Mouse (Mus musculus) hindlimb bud, embryonic 11.5 days (tissue): ENCODE data around the gene Nlrc5.

Experiments used
- DNase-seq: peaks from one replicate; pipeline ENCODE4 v3.0.0-alpha.2; 2012; ENCODE audit warnings: low read depth, low spot score; ENCODE audit errors: extremely low spot score

Gene Nlrc5

GRCm38 (mm10) chr8:94524554-94524953, 90.4 kb downstream of the Nlrc5 start:
- no peak for DNase-seq

DNA sequence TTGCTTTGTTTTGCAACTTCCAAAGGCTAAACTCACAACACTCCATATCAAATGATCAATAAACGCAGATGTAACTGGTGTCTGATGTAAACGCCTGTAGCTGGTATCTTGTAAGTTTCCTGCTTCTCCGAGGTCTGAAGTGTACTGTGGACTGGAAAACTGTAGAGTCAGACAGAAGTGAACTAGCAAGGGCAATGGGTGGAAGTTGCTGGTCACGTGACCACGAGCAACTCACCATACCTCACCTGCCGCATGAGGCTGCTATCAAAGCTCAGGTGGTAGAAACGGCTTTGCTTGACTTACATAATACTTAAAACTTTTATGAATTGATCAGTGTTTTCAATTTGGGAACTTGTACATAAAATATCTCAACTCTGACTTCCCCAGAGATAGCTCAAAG, 93.0 kb downstream of the Nlrc5 start:
- DNase-seq = no peak

GRCm38 (mm10) chr8:94528245-94528644, 94.1 kb downstream of the Nlrc5 start:
- DNase-seq = no peak

GRCm38 (mm10) chr8:94529875-94530274, 95.7 kb downstream of the Nlrc5 start:
- DNase-seq = no peak

DNA sequence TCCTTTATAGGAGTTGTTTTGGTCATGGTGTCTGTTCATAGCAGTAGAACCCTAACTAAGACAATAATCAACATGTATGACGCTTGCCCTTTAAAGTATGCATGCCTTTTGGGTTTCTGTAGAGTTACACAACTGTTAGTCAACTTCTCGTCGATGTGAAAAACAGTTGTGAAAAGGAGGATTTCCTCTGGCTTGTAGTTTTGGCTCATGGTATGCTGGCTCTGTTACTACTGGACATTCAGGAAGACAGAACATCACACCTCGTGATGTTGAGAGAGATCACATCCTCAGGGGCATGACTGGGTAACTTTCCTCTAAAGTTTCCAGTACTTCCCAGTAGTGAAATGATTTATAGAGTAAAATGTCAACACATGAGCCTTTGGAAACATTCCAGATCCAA, 96.5 kb downstream of the Nlrc5 start:
- no peak for DNase-seq

- no peak for DNase-seq
These were observed 97.8 kb downstream of the Nlrc5 start for GRCm38 (mm10) chr8:94532000-94532399.

DNA sequence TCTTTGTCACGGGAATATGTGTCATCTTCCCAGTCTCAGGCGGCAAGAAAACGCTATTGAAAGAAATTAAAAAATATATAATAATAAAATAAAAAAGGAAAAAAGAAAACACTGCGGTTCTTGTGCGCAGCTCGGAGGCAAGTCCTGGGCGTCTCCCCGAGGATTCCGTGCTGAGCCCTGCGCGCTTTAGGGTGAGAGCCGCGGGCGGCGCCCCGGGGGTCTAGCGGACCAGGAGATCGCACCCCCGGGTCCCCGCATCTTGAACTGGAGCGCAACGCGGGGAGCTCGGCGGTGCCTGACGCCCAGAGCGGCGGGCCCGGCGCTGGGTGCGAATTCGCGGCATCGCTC, 98.3 kb downstream of the Nlrc5 start:
- no peak for DNase-seq

DNA sequence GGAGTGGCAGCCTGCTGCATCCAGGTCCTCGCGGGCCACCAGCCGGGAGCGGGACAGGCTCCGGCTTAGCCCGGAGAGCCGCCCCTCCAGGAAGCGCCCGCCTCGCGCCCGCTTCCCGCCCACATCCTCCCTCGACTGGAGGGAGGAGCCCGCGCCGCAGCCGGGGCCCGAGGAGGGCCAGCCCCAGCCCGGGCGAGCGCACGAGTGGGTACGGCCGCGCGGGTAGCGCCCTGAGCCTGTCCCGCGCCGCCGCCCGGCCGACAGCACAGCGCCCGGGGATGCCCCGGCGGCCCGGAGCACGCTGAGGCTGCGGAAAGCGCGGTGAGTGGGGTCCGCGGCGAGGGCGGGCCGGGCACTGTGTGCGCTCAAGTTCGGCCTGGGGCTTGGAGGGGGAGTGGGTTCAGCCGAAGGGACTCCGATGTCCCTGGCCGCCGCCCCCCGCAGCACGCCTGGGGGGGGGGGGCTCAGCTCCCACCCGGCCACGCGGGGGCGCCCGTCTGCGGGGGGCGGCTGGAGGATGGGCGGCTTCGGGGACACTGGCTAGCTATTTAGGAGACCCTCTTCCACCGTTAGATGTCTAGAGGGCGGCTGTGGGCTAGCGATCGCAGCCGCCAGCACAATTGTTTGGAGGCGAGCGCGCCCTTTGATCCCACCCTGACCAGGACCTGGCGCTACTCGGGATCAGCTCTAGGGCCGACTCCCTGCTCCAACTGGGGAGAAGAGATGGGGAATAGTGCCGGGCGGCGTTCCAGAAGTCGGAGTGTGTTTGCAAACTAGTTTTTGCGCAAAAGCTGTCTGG, 98.9 kb downstream of the Nlrc5 start, which contains the start of gene Cpne2:
TSS of gene Cpne2 (plus strand) at position 118 of the 799 bp plus-strand sequence.
- DNase-seq = no peak

- no peak for DNase-seq
These were observed 100.5 kb downstream of the Nlrc5 start for GRCm38 (mm10) chr8:94534612-94535011.

GRCm38 (mm10) chr8:94535631-94536030, 101.5 kb downstream of the Nlrc5 start:
- DNase-seq = no peak

DNA sequence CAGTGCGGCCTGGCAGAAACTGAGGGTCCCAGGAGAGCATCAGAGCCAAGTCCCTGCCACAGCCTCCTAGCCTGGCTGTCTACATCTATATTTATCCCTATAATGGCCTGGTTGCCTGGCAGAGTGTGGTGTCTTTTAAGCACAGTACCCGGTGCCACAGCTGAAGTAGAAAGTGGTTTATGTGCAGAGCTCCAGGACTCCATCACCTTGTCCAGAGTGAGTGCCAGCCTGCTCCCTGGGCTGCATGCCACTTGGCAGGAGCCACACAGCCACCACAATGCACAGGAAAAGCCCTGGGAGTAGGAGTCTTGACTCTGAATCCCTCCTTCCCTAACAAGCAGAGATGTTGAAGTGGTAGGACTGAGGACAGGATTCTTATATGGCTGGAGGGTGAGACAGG, 103.3 kb downstream of the Nlrc5 start:
- no peak for DNase-seq

GRCm38 (mm10) chr8:94540025-94540424, 105.9 kb downstream of the Nlrc5 start:
- DNase-seq = no peak

DNA sequence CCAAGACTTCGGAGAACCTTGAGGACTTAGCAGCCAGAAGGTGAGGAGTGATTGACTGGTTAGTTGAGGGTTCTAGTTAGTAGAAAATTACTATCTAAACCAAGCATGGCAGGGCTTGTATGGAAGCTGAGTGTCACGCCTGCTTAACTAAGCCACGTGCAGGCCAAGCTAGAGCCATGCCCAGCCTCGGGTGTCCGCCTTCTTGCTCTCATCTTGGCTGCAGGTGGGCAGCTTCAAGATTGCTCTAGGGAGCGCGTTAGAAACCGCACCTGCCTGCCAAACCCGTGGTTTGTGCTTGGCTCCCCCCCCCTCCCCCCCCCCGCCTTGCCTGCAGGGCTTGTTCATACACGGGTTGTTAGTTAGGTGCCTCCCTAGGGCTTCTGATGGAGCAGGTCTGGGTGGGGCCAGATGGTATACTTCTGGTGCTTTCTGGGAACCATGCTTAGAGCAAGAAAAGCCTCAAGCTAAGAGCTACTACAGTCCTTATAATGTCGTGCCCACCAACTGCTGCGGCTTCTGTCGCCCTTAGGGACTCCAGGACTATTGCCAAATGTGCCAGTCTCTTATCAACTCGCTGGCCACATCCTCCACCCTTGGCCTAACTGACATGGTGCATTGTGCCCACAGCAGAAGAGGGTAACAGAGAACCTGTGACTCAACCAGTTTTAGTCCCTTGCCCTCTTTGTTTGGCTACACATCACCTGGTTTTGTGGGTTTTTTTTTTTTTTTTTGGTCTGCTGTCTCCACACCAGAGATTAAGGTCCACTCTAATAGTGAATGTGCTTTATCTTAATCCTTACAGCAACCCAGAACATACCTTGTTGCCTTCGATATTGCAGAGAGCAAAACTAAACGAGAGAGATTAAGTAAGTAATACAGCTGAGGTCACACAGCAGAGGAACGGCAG, 107.0 kb downstream of the Nlrc5 start:
- no peak for DNase-seq

DNA sequence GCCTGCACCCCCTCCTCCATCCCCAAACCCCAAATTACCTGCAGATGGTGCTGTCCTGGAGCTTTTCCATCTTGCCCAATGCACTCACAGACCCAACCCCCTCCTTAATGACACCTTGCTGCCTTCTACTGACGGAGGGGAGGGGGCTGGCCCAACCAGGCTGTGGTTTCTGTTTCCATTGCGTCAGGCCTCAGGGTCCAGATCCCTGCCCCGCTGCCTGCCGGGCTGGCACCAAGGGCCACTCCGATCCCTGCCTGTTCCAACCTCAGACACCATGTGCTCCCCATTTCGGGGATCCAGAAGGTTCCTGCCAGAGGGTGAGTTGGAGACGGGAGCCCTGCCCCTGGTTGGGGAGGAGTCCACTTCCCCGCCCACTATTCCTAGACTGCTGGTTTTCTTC, 109.8 kb downstream of the Nlrc5 start:
- DNase-seq = no peak

DNA sequence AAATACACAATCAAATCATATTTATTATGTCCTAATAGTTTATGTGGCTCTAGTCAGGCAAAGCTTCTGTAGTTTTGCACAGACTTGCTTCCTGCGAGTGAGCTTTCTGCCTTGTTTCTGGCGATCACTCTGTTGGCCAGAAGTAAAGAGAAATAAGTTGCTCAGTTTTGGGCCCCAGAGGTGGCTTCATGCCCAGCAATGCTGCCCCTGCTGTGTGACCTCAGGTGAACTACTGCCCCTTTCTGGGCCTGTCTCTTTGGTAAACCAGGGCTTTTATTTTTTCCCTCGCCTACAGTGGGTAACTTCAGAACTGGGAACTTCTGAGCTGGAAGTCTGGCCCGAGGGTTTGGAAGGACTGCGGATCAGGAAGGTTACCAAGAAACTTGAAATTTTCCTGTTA, 114.9 kb downstream of the Nlrc5 start:
- no peak for DNase-seq

GRCm38 (mm10) chr8:94549482-94549881, 115.3 kb downstream of the Nlrc5 start:
- DNase-seq = no peak

- DNase-seq = no peak
These were observed 115.8 kb downstream of the Nlrc5 start for GRCm38 (mm10) chr8:94549998-94550397.

DNA sequence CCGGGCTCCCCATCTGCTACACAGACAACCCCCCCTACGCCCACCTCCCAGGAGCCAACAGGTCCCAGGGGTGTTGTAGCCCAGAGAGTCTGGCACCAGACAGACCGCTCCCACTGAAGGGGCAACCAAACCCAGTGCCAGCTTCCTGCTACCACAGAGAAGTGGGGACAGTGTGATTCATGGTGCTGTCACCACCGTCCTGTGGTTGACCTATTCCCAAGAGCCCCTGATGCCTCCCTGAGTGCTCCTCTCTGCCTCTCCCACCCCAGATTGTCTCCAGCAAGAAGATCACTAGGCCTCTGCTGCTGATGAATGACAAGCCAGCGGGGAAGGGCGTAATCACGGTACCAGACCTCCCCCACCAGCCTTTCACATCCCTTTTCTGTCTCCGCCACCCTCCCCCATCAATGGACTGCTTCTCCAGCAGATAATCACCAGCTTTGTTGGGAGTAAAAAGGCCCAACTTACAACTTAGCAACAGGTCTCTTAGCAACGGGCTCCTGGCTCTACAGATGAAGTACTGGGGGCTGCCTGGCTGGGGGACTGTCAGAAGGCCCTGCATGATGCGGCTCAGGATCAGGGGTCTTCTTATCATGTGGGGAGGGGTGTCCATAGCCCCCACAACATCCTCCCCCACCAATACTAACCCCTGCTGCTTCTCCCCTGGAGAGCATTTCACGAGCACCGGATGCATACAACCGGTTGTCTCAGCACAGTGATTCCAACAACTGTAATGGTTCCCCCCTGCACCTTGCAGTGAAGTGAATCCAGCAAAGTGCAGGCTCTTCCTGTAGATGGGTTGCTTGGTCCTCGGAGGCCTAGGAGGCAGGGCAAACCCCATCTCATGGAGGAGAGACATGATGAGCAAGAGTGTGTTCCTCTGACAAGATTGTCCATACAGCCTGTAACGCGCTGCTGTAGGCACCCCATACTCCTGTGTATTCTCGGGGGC, 117.6 kb downstream of the Nlrc5 start:
- DNase-seq = no peak

DNA sequence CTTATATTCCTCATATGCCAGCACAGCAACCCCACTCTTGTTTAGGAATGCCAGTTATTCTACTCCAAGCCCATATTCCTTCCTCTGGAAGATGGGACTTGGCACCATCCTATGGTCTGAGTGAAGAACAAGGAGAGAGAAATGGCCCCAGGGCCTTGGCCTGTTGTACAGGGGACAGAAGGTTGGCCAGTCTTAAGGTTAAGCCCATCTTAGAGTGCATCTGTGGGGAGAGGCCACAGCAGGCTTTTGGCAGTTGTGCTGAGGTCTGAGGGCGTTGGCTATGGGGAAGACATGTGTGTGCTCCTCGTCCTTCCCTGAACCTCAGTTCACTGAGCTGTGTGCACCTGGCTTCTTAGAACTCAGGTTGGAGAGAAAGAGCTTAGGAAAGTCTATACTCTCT, 118.5 kb downstream of the Nlrc5 start:
- no peak for DNase-seq

DNA sequence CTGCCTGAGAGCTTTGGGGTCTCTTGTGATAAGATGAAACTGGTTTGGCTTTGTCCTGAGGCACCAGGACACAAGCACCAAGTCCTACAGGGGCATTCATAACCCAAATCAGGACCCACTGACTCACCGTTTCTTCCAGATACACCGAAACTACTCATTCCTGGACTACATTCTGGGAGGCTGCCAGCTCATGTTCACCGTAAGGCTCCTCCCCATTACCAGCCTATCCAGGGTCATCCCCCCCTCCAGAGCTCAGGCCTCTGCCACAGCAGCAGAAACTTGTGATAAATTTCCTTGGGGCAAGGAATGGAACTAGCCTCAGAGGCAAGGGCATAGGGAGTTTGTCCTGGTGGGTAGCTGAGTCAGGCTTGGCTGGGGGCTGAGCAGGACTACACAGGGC, 123.1 kb downstream of the Nlrc5 start:
- DNase-seq = no peak

- no peak for DNase-seq
These were observed 127.1 kb downstream of the Nlrc5 start for GRCm38 (mm10) chr8:94561256-94561655.
